Mouse (Mus musculus) R1 (cell line): Measurements from ENCODE around the gene Aff3.

Source experiments
- DNase-seq: peaks from one replicate; pipeline ENCODE4 v3.0.0-alpha.2; 2018; ENCODE audit warnings: low read depth, low spot score

Aff3 gene

DNA sequence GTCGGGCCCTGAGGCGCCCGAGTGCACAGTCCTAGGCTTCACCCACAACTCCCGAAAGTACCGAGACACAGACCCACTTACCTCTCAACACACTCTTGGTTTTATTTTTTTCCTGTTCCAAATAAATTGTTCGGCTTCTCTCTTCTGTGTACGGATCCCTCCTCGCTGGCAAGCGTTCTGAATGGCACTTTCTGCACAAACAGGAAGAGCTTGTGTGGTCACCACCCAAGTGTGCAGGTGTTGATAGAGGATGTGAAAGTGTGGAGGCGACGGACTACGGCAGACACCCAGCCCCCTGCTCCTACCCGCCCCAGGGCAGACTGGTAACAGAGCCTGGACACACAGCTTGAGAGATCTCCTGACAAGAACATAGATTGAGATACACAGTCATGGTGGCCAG, at the start of gene Aff3:
Gene Aff3 (minus strand): TSS at position 179 of the 400 bp plus-strand sequence.
- no peak for DNase-seq

DNA sequence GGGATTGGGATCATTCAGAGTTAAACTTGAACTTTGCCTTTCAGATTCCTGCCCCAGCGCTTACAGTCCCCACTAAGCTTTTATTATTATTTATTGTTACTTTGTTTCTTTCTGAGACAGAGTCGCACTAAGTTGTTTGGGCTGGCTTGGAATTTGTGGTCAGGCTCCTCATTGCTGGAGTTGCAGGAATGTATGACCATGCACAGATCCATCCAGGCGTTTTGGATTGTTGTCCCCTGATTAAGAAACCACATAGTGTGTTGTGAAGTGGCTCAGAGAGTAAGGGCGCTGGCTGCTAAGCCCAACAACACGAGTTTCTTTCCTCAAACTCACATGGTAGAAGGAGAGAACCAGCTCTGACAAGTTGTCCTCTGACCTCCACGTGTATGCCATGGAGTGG, 35.9 kb upstream of the Aff3 start:
- DNase-seq: no peak

DNA sequence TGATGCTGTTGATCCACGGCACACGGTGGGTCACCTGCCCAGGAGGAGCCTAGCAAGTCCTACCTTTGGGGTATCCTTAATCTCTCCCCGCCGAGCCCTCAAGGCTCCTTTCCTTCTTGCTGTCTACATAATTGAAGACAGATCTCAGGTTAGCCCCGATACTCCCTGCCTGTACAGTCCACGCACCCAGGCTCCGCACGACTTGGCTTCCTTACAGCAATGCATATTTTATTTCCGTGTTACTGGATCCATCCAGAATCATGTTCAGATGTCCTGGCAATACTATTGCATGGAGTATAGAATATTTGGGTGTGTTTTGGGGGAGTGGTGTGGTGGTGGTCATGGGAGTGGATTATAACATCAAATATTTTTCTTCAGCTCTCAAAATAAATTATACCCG, 34.5 kb upstream of the Aff3 start:
- DNase-seq: no peak

DNA sequence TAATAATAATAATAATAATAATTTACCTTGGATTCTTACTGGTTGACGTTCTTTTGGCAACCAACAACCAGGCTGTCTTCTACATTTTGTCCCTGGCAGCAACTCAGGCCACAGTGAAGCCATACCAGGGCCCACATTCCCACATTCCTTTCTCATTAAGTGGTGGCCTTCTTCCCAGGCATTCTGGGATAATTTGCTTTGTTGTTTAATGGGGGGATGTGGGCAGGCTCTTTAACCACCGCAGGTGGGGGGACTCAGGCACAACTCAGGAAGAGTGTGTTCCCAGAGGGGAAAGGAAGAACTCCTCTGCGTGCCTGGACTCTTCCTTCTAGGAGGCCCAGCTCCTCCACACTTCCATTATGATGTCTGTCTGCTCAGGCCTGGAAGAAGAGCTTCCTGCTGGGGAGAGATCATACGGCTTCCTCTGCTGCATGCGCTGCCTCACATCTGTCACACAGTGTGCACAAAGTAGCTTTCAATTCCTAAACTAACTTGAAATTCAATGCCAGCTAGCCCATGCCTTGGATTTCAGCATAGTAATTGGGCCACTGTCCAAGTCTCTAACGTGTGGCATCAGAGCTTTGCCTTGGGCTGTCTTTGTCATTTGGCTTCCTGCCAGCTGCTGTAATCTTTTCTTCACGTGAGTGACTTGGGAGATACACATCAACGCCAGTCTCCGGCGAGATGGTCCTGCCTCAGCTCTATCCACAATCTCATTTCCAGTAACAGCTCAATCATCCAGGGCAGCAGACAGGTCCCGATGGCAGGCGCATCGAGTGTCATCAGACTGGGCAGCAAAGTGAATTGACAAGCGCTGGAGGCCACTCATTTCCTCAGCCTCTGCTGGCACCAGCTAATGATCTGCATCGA, 31.3 kb upstream of the Aff3 start:
- peak; percentile 2 for DNase-seq

DNA sequence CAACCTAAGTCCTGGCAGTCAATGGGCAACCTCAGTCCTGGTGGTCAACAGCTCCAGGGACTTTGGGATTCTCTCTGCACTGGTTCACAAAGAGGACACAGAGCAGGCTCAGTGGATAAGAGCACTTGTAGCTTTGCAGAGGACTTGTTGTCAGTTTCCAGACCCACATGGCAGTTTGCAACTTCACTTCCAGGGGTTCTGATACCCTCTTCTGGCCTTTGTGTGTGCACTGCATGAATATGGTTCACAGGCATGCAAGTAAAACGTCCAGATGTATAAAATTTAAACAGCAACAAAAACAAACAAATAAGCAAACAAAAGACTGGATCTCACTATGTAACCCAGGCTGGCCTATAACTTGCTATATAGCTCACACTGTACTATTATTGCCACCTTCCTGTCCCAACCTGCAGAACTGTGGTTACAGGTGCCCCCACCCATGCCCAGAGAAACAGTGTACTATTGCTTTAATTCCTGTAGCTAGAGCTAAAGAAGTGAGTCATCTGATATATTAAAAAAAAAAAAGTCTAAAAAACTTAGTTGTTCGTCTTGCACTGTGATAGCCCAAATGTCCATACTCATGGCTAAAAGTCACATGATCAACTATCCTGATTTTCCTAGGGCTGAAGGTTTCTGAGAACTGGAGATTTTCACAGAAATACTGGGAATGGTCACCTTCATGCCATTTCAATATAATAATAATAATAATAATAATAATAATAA, 30.5 kb upstream of the Aff3 start:
- no peak for DNase-seq

DNA sequence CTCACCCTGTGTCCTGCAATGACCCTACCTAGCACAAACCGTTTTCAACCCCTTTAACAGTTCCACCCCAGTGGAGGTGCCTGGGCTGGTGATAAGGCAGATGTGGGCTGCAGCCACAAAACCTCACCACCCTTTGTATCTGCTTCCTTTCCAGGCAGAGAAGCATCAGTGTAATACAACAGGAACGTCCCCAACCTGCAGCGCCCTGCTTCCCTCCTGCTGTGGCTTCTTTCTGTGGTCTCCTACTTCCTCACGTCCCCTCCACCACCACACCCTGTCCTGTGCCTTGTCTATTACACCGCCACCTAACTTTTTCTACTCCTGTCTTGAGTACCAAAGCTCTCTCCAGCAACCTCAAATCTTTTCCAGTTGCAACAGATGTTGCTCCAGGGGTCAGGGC, 29.4 kb upstream of the Aff3 start:
- no peak for DNase-seq

DNA sequence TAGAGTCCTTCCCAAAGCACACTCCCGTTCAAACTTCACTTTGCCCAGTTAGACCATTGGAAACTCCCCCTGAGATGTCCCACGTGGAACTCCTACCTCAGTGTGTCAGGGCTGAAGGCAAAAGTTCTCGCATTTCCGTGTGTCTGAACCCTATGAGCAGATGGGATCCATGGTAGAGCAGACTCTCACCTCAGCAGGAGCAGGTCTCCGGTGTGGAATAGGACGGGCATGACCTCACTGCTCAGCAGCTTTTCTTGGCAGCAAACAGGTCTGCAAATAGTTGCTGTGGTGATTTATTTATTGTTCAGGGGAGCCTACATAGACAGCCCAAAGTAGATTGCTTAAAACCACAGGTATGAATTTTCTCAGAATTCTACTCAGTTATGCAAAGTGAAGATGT, 25.7 kb upstream of the Aff3 start:
- no peak for DNase-seq

DNA sequence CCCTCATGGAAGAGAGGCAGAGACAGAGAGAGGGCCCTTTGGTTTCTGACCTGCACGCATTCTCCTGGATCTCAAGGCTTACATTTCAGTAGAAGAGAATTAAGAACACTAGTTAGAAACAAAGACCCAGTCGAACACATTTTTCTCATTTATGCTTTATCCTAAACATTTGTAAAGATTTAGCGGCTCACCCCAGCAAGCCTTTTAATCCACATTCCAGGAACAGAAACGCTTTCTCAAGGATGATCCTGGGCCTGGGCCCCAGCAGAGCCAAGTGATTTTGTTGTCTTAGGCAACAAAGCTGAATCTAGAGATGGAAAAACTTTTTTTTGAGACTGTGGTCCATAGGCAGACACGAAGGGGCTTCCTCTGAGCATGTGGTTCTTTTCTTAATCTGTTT, 23.5 kb upstream of the Aff3 start:
- no peak for DNase-seq

DNA sequence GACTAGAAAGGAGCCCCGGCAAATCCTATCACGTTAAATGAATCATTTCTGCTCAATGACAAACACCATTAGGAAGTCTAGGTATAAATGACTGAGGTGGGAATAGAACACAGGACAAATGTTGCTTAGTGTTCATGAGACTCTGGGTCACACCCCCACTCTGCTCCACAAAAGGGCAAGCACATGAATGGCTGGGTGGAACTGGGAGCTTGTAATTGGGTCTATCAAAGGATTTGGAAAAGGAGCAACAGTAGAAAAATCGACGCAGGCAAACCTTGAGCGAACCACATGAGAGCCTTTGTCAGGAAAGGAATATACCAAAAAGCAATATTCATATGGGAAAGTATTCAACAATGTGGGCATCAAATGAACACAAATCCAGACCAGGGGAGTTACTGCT, 21.0 kb upstream of the Aff3 start:
- no peak for DNase-seq

DNA sequence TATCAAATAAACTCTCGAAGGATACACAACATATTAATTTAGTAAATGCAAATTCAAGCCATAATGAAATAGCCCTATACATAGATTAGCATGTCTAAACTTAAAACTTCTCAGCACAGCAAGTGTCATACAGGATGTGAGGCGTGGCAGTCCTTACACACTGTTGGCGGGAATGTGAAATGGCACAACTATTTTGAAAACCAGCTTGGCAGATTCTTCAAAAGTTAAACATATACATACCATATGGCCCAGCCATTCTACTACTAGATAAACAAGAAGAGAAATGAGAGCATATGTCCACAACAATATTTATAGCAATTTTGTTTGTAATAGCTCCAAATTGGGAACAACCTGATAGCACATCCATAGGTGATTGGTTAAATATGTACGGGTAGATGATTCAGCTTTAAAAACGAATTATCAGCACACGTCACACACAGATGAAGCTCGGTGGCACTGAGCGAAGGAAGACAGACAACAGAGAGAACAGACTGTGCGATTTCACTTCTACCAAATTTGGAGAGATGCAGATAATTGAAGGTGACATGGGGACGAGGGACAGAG, 18.5 kb upstream of the Aff3 start:
- DNase-seq: no peak

DNA sequence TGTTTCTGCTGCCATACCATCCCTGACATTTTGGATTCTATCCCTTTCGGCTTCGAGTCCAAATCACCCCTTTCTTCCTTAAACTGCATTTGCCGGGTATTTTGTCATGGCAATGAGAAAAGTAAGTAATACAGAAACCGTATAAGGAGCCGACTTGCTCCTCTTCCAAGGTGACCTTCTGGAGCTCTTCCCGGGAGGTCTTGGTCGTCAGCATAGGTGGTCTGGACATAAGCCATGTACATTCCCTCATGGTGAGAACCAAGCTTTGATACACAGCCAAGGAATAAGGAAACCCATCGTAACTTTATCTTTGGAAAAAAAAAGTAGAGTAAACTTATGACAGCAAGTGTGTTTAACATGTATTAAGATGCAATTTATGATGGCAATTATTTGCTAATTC, 15.1 kb upstream of the Aff3 start:
- DNase-seq: no peak

DNA sequence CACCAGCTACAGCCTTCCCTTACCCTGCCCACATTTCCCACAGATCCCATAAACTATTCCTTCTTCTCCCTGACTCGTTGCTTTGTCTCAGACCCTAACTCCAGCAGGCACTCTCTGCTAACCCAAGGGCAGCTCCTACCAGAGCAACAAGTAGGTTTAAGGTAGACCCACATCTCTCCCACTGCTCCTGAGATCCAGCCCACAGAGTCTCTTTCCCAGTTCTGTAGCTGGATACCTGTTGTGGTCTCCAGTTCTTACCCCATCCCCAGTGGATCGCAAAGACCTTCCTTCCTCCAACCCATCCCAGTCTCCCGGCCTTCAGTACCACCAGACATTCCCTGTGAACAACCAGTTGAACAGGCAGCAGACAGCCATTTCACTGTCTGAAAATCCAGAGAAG, 7.0 kb upstream of the Aff3 start:
- DNase-seq: no peak

DNA sequence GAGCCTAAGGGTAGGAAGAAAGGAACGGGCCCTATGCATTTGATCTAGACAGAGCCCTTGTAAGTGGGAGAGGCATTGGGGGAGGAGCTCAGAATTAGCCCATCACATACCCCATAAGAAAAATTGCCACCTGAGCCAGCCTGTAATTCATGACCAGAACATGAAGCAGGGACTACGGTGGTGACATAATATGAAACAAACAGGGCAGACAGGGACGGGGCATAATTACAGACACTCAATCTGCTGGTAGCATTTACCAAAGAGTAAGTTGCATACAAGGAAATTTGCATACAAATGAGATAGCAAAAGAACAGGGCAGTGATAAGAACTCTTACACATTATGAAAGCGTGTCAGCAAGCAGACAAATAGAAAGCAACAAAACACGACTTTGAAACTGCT, 6.3 kb upstream of the Aff3 start:
- DNase-seq: no peak

DNA sequence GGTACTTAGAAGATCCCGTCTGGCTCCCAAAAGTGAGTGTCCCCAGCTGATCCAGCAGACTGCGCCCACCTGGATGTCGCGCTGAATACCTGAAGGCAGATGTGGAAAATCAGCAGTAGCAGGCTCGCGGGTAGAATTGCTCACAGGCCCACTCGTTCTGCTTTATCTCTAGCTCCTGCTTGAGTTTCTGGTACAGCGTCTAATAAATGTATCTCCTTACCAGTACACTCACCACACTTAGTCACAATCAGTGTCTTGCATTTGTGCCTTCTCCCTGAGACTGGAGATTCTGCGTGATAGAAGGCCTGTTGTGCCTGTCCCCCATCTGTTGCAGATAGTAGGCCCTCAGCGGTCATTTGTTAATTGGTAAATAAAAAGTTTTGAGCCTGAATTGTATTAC, 3.6 kb upstream of the Aff3 start:
- DNase-seq: no peak

DNA sequence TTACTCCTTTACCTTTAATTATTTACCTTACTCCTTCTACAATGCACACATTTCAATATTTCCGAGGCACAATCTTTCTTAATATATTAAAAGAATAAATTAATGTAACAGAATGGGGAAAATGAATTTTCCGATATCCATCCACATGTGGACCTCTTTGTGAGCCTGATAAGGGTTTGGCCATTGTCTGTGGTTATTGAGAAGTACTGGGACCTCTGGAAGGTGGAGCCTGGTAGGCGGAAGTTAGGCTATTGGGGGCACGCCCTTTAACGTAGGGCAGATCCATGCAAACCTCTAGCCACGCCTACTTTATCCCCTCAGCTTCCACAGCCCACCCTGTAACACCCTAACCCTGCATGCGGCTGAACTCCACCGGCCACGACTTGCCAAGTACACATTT, 3.1 kb upstream of the Aff3 start:
- DNase-seq: peak; percentile 44

DNA sequence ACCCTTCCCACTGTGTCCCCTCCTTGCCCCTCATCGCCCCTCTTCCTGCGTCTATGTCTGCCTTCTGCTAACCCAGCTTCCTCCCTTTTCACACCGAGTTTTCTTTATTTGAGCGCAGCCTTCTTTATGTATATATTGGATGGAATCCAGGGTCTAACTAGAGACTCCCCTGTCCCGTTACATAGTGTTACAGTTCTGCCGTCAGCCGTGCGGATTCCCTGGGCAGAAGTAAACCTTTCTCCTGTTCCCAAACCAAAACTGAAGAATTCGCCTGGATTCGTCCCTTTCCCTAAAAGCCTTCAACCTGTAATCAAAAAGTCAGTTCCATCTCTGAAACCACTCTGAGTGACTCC, 2.0 kb upstream of the Aff3 start:
- DNase-seq: no peak

DNA sequence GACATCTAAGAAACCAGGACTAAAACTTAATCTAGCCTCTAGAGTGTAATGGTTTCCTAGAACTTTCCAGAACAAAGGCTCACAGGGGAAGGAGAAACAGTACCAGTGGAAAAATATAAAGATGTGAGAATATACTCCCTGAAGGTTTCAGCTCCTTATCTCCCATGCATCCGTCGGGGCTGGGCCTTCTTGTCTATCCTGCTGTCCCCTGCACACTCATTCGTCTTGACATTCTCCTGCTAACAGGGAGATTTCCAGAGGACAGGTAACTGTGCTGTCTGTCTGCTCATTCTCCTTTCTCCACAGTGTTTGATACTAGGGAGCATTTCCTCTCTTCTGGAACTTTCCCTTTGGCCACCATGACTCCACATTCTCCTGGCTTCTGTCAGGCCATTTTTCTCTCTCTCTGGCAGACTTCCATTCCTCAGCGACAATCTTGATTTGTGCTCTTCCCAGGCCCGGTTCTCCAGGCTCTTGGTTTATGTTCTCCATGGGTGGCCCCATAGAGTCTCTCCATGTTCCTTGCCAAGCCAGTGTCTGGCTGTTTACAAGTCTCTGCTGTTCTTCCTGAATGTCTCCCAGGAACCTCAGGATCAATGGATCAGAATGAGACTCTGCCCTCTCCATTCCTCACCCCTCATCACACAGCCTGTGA, 1.5 kb upstream of the Aff3 start:
- no peak for DNase-seq

DNA sequence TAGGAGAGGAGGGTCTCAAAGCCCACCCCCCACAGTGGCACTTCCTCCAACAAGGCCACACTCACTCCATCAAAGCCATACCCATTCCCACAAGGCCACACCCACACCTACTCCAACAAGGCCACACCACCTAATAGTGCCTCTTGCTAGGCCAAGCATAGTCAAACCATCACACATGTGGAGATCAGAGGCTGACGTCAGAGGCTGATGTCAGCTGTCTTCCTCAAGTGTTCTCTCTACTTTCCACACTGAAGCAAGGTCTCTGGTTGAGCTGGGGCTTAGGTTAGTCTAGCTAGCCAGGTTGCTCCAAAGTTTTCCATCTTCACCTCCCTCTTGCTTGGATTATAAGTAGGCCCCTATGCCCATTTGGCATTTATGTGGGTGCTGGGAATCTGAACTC, 856 bp upstream of the Aff3 start:
- no peak for DNase-seq

DNA sequence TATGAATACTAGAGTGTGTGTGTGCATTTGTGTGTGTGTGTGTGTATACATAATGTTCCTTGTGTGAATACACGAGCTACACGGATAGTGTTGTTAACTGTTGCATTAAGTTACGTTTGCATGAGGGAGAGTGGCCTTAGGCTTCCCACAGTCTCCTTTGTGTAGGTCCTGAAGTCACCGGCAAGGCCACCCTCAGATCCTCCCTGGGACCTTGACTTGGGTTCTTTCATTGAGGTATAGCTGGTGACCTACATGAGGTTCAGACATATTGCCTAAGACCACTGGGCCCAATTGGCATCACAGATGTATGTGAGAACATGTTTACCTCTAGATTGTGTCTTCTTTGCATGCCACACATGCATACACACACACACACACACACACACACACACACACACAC, 494 bp downstream of the Aff3 start:
- DNase-seq: no peak

DNA sequence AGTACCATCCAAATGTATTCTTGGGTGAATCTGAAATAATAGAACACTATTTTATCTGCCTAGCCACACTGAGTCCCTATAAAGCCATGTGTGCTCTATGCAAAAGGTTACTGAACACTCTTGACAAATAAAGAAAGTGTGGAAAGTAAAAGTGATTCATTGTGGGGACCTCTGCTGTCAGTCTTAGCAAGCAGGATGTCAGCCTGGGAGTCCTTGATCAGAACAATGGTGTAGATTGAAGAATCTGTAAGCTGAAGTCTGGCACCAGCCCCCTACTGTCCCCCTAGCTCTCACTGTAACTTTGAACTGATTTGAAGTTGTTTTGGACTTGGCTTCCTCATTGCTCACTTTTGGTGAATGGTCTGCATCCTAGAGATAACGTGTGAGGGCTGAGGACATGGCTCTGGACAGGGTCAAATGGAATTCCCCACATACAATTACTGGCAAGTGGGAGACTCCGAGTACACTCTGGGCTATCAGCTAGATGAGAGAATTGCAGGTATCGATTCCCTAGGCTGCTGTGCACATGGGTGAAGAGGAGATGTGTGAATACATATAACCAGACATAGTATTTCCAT, 2.0 kb downstream of the Aff3 start:
- DNase-seq: no peak

DNA sequence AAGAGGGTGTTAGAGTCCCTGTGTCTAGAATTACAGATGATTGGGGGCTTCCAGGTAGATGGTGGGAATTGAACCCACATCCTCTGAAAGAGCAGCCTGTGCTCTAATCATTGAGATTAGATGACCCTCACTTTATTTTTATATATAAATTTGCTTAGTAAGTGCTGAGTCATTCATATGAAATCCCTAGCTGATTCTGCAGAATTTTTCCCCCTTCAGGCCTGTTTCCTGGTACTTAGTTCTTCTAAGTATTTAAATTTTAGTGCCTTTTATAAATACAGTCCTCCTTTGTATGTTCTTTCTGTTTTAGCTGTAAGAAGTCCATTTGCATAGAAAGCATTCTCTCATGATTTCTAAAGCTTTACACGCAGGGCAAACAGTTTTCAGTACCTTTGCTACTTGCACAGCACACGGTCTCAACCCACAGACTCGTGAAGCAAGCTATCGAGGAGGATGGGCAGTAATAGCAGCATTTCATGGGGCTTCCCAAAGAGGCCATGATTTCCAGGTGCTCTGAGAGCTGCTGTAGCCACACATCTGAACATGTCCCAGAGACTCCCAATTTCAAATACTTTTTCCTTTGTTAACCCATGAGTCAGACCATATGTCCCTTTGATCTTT, 5.7 kb downstream of the Aff3 start:
- no peak for DNase-seq

DNA sequence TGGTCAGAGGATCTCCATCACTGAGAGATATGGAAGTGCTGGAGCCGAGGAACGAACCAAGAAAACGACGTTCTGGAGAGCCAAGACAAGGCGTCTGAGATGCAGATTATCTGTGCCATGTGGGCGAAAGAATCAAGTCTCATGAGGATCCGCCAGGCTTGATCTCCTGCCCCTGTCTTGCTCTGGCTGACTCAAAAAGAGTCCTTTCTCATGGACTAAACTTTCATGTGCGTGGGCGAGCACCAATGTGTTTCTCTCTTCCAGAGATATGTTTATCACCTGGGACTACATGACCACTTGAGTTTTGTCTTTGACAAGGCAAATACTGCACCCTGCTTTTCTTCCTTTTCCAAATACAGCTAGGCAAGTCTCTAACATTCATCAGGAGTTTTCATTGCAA, 6.4 kb downstream of the Aff3 start:
- no peak for DNase-seq
